Mouse (Mus musculus) hindbrain, embryonic 11.5 days (tissue): ENCODE measurements around the gene Lrrc38. TPM values are rescaled to one million over a fixed set of nuclear protein-coding genes. Genes with fewer than 3 reads are reported as not detected.

Source experiments
- ATAC-seq: fragments of 200-750 bp; cut with Nextera tagmentation; 2 replicates; pipeline ENCODE4 v1.8.0; 2017; ENCODE audit warnings: mild to moderate bottlenecking, moderate TSS enrichment, moderate library complexity; ENCODE audit not compliant: low FRiP score
- DNase-seq: peaks from one replicate; pipeline ENCODE4 v3.0.0-alpha.2; 2015; ENCODE audit warnings: low spot score
- H3K27ac ChIP-seq: fragments of 300-500 bp; sonication (generic); 2 replicates; pipeline ENCODE4 v1.5.1; 2014; ENCODE audit warnings: mild to moderate bottlenecking, low read depth, low read length
- H3K27me3 ChIP-seq: fragments of 300-500 bp; sonication (generic); 2 replicates; pipeline ENCODE4 v1.6.1; 2014; ENCODE audit warnings: mild to moderate bottlenecking, low read length, moderate library complexity, mixed read lengths; ENCODE audit not compliant: control insufficient read depth, insufficient read depth
- H3K36me3 ChIP-seq: fragments of 300-500 bp; sonication (generic); 2 replicates; pipeline ENCODE4 v1.6.1; 2014; ENCODE audit warnings: mild to moderate bottlenecking, low read length, moderate library complexity, mixed read lengths; ENCODE audit not compliant: control insufficient read depth, insufficient read depth
- H3K4me1 ChIP-seq: fragments of 300-500 bp; sonication (generic); replicated peaks from 2 replicates; pipeline ENCODE4 v1.6.1; 2014; ENCODE audit warnings: low read length, mixed read lengths; ENCODE audit not compliant: control insufficient read depth, insufficient read depth
- H3K4me2 ChIP-seq: fragments of 300-500 bp; sonication (generic); replicated peaks from 2 replicates; pipeline ENCODE4 v1.6.1; 2014; ENCODE audit warnings: mild to moderate bottlenecking, low read depth, low read length
- H3K4me3 ChIP-seq: fragments of 300-500 bp; sonication (generic); 2 replicates; pipeline ENCODE4 v1.5.1; 2014; ENCODE audit warnings: low read depth, low read length
- H3K9ac ChIP-seq: fragments of 300-500 bp; sonication (generic); 2 replicates; pipeline ENCODE4 v1.6.1; 2014; ENCODE audit warnings: low read depth, low read length
- H3K9me3 ChIP-seq: fragments of 300-500 bp; sonication (generic); 2 replicates; pipeline ENCODE4 v1.6.1; 2016; ENCODE audit warnings: low read length; ENCODE audit not compliant: control insufficient read depth
- WGBS: fragments of 180-500 bp; shearing (Covaris S2); extraction: QIAGEN DNeasy Blood & Tissue Kit; methylation state at CpG from one replicate; pipeline ENCODE4 v1.1.7; 2014; 5-methylcytosine and 5-hydroxymethylcytosine counted together
- polyA plus RNA-seq: library from polyadenylated mRNA; unstranded; fragments of >200 nt; fragmentation: Nextera tagmentation; extraction: Ambion mirVana; gene quantifications from 2 replicates; pipeline ENCODE4 v1.2.1, GENCODE M21; 2014

Gene Lrrc38
- polyA plus RNA-seq, 1 experiment from 2014 or later: 0.51 TPM

- H3K4me3 ChIP-seq: no peak overlapping the region
- DNase-seq (no peak), ATAC-seq (no peak)
- H3K4me2 ChIP-seq: no peak overlapping the region
- H3K27ac ChIP-seq: no peak overlapping the region
- 53% methylated on average over 15 of the region's 15 CpGs for WGBS
- no peaks in the 10 kb centered on the region for H3K36me3 ChIP-seq
- no peak overlapping the region for H3K9ac ChIP-seq
- H3K27me3 ChIP-seq: no peaks in the 10 kb centered on the region
- H3K9me3 ChIP-seq: no peaks in the 10 kb centered on the region
- H3K4me1 ChIP-seq: no peaks in the 10 kb centered on the region
These were observed 17.0 kb downstream of the Lrrc38 start for GRCm38 (mm10) chr4:143366415-143367041.

DNA sequence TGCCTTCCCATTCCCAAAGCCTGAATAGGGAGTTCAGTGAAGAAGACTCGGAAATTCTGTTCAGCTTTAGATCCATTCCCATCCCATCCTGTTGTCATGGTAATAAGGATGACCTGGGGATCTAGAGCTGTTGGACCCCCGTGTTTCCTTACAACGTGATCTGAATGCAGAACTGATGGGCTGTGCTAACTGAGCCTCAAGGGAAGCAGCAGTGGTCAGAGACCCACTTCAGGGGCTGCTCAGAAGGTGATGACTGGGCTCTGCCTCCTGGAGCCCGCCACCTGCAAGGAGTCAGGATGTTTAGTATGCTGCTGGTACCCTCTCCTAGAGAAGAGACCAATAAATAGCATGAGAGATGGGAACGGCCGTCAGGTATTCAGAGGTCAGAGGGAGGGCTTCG, 29.9 kb downstream of the Lrrc38 start:
- WGBS: 27% methylated on average over 7 of the region's 7 CpGs
- Histone ChIP-seq H3K9ac (peak overlapping the region; percentile 37; the same call in 1 of the 2 replicates), H3K27me3 (no peaks in the 10 kb centered on the region; the same call in 1 of the 2 replicates), H3K4me2 (peak overlapping the region; percentile 30), H3K4me3 (no peak overlapping the region), H3K9me3 (no peaks in the 10 kb centered on the region), H3K36me3 (no peaks in the 10 kb centered on the region), H3K27ac (peak overlapping the region; percentile 75), H3K4me1 (0 out of 2 replicates have a peak, but pooled peaks cover 3% of the 10 kb centered on the region)
- DNase-seq: peak; percentile 64
- ATAC-seq: peak; percentile 72

GRCm38 (mm10) chr4:143379931-143380715, 30.6 kb downstream of the Lrrc38 start:
- H3K4me2 ChIP-seq: peak overlapping the region; percentile 30
- 18% methylated on average over 15 of the region's 15 CpGs for WGBS
- H3K27ac ChIP-seq: peak overlapping the region; percentile 75
- peak overlapping the region; percentile 37 for H3K9ac ChIP-seq
- H3K27me3 ChIP-seq: no peaks in the 10 kb centered on the region; the same call in 1 of the 2 replicates
- H3K4me3 ChIP-seq: no peak overlapping the region
- ATAC-seq (peak; percentile 85), DNase-seq (peak; percentile 66)
- H3K9me3 ChIP-seq: no peaks in the 10 kb centered on the region
- H3K4me1 ChIP-seq: 0 out of 2 replicates have a peak, but pooled peaks cover 3% of the 10 kb centered on the region
- no peaks in the 10 kb centered on the region for H3K36me3 ChIP-seq

GRCm38 (mm10) chr4:143380716-143381004, 31.1 kb downstream of the Lrrc38 start:
- Histone ChIP-seq H3K4me2 (no peak overlapping the region), H3K36me3 (no peaks in the 10 kb centered on the region), H3K4me1 (0 out of 2 replicates have a peak, but pooled peaks cover 3% of the 10 kb centered on the region), H3K27ac (peak overlapping the region; percentile 75; the same call in 1 of the 2 replicates), H3K4me3 (no peak overlapping the region), H3K9me3 (no peaks in the 10 kb centered on the region), H3K9ac (no peak overlapping the region), H3K27me3 (no peaks in the 10 kb centered on the region; the same call in 1 of the 2 replicates)
- WGBS: 2% methylated on average over 5 of the region's 5 CpGs
- DNase-seq: peak; percentile 75
- ATAC-seq: no peak

GRCm38 (mm10) chr4:143382163-143382562, 32.6 kb downstream of the Lrrc38 start:
- Histone ChIP-seq H3K27ac (no peak overlapping the region), H3K4me2 (no peak overlapping the region), H3K9ac (no peak overlapping the region), H3K4me1 (0 out of 2 replicates have a peak, but pooled peaks cover 3% of the 10 kb centered on the region), H3K27me3 (no peaks in the 10 kb centered on the region; the same call in 1 of the 2 replicates), H3K9me3 (no peaks in the 10 kb centered on the region), H3K36me3 (no peaks in the 10 kb centered on the region), H3K4me3 (no peak overlapping the region)
- WGBS: 69% methylated on average over 3 of the region's 3 CpGs
- ATAC-seq (no peak), DNase-seq (no peak)

DNA sequence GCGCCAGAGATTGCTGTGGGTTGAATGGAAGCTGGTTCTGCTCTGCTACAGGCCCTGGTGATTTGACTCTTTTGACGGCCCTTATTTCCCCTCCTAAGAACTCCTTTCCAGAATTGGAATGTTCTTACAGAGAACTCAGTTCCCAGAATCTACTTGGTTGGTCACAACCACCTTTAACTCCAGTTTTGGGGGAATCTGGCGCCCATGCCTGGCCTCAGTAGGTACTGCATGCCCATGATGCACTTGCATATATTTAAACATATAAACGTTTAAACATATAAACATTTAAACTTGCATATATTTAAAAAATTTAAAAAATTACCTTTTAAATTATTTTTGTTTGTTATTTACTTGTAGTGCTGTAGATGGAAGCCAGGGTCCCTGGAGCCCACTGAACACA, 34.1 kb downstream of the Lrrc38 start:
- ATAC-seq: no peak
- Histone ChIP-seq H3K27me3 (no peaks in the 10 kb centered on the region; the same call in 1 of the 2 replicates), H3K4me3 (no peak overlapping the region), H3K4me2 (no peak overlapping the region), H3K36me3 (no peaks in the 10 kb centered on the region), H3K9ac (no peak overlapping the region), H3K9me3 (no peaks in the 10 kb centered on the region), H3K27ac (no peak overlapping the region), H3K4me1 (0 out of 2 replicates have a peak, but pooled peaks cover 3% of the 10 kb centered on the region)
- peak; percentile 43 for DNase-seq
- WGBS: 48% methylated on average over 4 of the region's 4 CpGs

DNA sequence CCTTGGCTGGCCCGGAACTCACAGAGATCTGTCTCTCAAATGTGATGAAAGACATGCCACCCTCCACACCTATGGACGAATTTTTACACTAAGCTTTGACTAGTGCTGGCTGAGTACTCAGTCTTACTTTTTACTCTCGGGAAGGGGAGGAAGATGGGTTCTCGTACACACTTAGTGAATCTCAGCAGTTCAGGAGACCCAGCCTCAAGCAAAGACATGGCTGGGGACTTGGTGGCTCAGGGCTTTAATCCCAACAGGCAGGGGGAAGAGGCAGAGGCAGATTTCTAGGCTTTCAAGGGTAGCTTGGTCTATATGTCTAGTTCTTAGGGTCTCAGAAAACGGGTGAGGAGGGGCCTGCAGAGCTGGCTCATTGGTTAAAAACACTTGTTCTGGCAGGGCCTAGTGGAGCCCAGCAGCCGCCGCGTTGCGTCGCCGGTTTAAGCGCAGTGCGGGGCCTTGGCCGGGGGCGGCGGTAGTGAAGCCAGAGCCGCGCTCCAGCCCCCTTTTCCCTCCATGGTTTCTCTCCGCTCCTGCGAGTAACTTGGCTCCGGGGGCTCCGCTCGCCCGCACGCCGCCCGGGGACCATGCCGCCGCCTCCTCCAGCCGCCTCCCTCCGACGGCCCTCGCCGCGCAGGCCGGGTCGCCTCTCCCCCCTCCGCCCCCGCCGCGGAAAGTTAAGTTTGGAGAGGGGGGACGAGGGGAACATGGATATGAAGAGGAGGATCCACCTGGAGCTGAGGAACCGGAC, 39.6 kb downstream of the Lrrc38 start:
- H3K27ac ChIP-seq: no peak overlapping the region
- 12% methylated on average over 30 of the region's 43 CpGs for WGBS

DNA sequence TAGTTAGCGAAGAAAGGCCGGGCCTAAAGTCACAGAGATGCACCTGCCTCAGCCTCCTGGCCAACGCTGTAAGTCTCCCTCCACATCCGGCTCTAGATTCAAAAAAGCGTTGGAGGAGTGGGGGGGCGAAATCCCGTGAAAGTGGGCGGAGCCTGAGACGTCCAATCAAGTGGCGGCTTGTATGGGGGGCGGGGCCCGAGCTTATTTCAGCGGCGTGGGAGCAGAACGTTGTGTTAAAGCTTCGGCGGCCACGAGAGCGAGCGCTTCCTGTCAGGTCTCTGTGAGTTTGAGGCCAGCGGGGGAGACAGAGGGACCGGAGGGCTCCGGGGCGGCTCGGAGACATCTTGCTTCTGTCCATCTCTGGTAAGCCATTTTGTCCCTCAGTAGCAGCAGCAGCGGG, 44.6 kb downstream of the Lrrc38 start, which contains the start of gene Pramel1:
TSS of gene Pramel1 (plus strand) at position 248 of the 400 bp plus-strand sequence.
- no peaks in the 10 kb centered on the region for H3K27me3 ChIP-seq
- ATAC-seq: no peak
- H3K9ac ChIP-seq: no peak within 1 kb of the TSS
- WGBS: 77% methylated on average over 26 of the region's 26 CpGs
- H3K4me1 ChIP-seq: no peaks in the 10 kb centered on the region
- H3K4me2 ChIP-seq: no peak within 1 kb of the TSS
- H3K4me3 ChIP-seq: no peak within 1 kb of the TSS
- H3K27ac ChIP-seq: no peak within 1 kb of the TSS
- no peaks in the 10 kb centered on the region for H3K9me3 ChIP-seq
- no peak for DNase-seq
- H3K36me3 ChIP-seq: no peaks in the 10 kb centered on the region

More for the DNA sequence above, 39.6 kb downstream of the Lrrc38 start:
- DNase-seq (peak; percentile 79), ATAC-seq (peak; percentile 79)
- Histone ChIP-seq H3K27me3 (no peaks in the 10 kb centered on the region; the same call in 1 of the 2 replicates), H3K4me2 (peak overlapping the region; percentile 38), H3K9ac (0 out of 2 replicates have a peak overlapping the region, but pooled peaks have one; percentile 23), H3K9me3 (no peaks in the 10 kb centered on the region), H3K4me1 (no peaks in the 10 kb centered on the region), H3K4me3 (peak overlapping the region; percentile 22; the same call in 1 of the 2 replicates), H3K36me3 (no peaks in the 10 kb centered on the region)
